In the genomic region with DNA sequence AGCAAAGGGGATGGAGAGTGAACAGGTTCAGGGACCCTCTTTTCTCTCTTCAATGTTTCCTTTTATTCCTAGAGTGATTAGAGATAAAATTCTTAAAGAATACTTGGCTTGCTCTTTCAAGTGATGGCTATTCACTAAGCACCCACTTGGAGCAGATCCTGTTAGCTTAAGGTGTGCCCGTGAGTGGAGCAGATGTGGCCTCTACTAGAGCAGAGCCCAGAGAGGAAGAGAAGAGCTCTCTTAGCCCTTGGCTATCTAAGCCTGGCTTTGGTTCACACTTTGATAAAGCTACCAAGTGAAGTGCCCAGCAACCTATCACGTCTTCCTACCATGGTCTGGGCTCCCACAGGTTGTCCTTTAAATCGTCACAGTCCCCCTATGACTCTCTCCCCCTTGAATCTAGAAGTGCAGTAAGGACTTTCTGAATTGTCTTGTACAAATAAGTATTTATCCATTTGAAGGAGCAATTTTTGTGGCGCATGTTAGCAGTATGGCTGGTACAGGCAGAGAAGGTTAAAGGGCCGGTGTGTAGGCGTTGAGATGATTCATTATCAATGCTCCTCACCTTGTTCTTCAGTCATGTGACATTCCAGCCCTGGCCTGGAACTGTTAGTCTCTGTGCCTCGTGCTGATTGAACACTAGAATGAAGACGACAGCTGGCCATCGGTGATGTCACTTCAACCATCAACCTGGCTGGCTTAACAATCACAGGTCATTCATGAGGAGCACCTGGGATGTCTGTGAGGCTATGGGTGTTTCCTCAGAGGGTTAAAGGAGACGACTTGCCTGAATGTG, we compare ENCODE assay signal across 13 mouse cellular contexts.
"Had no signal": no experiment of that assay in that cellular context is flagged by ENCODE, and none has a peak within 500 bp of the region (broad histone marks: within the 10 kb centered on the region; RNA-seq: fewer than 3 reads in every experiment).

No protein-coding gene starts in this region.

- H3K36me3 ChIP-seq: intestine, embryonic 15.5 days; kidney, embryonic 15.5 days; limb, embryonic 13.5 days; midbrain, embryonic 12.5 days; neural tube, embryonic 13.5 days; stomach, embryonic 15.5 days had no signal

- H3K9me3 ChIP-seq: intestine, embryonic 15.5 days; kidney, embryonic 15.5 days; limb, embryonic 13.5 days; midbrain, embryonic 12.5 days; neural tube, embryonic 13.5 days; stomach, embryonic 15.5 days had no signal

- DNase-seq: kidney, adult 2 months; kidney, postnatal 14 days; left cerebral cortex, postnatal 4 days; right cerebral cortex, postnatal 14 days; thymus, postnatal 4 days had no signal

- ATAC-seq: intestine, embryonic 15.5 days; midbrain, embryonic 16.5 days had no signal

- H3K4me3 ChIP-seq: intestine, embryonic 15.5 days; kidney, embryonic 15.5 days; limb, embryonic 13.5 days; midbrain, embryonic 12.5 days; neural tube, embryonic 13.5 days; stomach, embryonic 15.5 days had no signal

- H3K27ac ChIP-seq: intestine, embryonic 15.5 days; kidney, embryonic 15.5 days; limb, embryonic 13.5 days; midbrain, embryonic 12.5 days; neural tube, embryonic 13.5 days; stomach, embryonic 15.5 days had no signal

- H3K9ac ChIP-seq: intestine, embryonic 15.5 days; kidney, embryonic 15.5 days; limb, embryonic 13.5 days; midbrain, embryonic 12.5 days; neural tube, embryonic 13.5 days; stomach, embryonic 15.5 days had no signal

- H3K27me3 ChIP-seq: intestine, embryonic 15.5 days; kidney, embryonic 15.5 days; limb, embryonic 13.5 days; midbrain, embryonic 12.5 days; neural tube, embryonic 13.5 days; stomach, embryonic 15.5 days had no signal

- H3K4me2 ChIP-seq: intestine, embryonic 15.5 days; kidney, embryonic 15.5 days; limb, embryonic 13.5 days; liver, embryonic 11.5 days; midbrain, embryonic 12.5 days; neural tube, embryonic 13.5 days; stomach, embryonic 15.5 days had no signal
